Mouse (Mus musculus): ENCODE measurements around the gene Olfr648. TPM values are rescaled to one million over a fixed set of nuclear protein-coding genes. Genes with fewer than 3 reads are reported as not detected.

Olfr648 gene
- total RNA-seq (2014; fragmentation: Nextera tagmentation) (not detected in 2 replicates), total RNA-seq (2017) (0.22 and 0.23 TPM in 2 replicates), polyA plus RNA-seq (2012) (not detected in 2 replicates)

DNA sequence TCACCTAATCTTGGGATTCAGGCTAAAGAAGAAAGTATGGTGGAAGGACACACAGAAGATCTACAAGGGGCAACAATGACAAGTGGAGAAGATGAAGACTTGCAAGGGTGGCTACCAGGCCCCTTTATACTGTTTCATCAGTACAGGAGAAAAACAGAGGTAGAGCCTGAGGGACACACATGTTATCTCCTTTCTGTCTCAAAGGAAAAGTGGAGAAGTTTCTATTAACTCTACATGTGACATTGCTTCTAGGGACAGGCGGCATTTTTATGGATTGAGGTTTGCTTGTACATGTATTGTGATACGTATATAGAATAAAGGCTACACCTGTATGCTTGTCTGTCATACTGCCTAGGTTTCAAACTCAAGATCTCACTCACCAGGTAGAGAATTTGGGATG lies at the start of gene Olfr648:
Gene Olfr648, minus strand, starts transcription at position 101 of the 400 bp plus-strand sequence.
- no peak for ATAC-seq (ENCODE audit: extremely low read depth, insufficient number of reproducible peaks, low FRiP score, poor library complexity, severe bottlenecking)
- TF ChIP-seq TAL1 (conservative IDR thresholded peaks at IDR 0.05; ENCODE audit: low read depth, low read length): no peak
- TF ChIP-seq GATA2 (IDR thresholded peaks at IDR 0.05; ENCODE audit: borderline replicate concordance, low read depth, low read length): no peak
- no peak for TF ChIP-seq POLR2AphosphoS5 (IDR thresholded peaks at IDR 0.05; ENCODE audit: insufficient replicate concordance, low read depth, low read length)
- no peak for TF ChIP-seq CTCF (IDR thresholded peaks at IDR 0.05; ENCODE audit: low read depth, low read length)
- TF ChIP-seq GATA1 (IDR thresholded peaks at IDR 0.05; ENCODE audit: borderline replicate concordance, low read length): no peak
- Histone ChIP-seq H3K36me3 (replicated peaks) (no peaks in the 10 kb centered on the region), H3K4me3 (ENCODE audit: low read depth, low read length) (no peak within 1 kb of the TSS), H3K4me1 (ENCODE audit: insufficient read depth, low read depth, low read length) (no peaks in the 10 kb centered on the region), H3K9me3 (replicated peaks) (no peaks in the 10 kb centered on the region), H3K27me3 (ENCODE audit: insufficient read depth, low read length) (no peaks in the 10 kb centered on the region)
- DNase-seq (ENCODE audit: low spot score): no peak

GRCm38 (mm10) chr7:104231203-104231602 lies 48.0 kb upstream of the Olfr648 start:
- ATAC-seq (ENCODE audit: extremely low read depth, insufficient number of reproducible peaks, low FRiP score, poor library complexity, severe bottlenecking) (peak; percentile 40), DNase-seq (ENCODE audit: low spot score) (no peak)
- Histone ChIP-seq H3K4me3 (ENCODE audit: low read depth, low read length) (no peak overlapping the region), H3K36me3 (replicated peaks) (no peaks in the 10 kb centered on the region), H3K9me3 (replicated peaks) (no peaks in the 10 kb centered on the region), H3K27me3 (ENCODE audit: insufficient read depth, low read length) (peaks cover 18% of the 10 kb centered on the region), H3K4me1 (ENCODE audit: insufficient read depth, low read depth, low read length) (no peaks in the 10 kb centered on the region)
- TF ChIP-seq GATA1 (IDR thresholded peaks at IDR 0.05; ENCODE audit: borderline replicate concordance, low read length) (no peak), CTCF (IDR thresholded peaks at IDR 0.05; ENCODE audit: low read depth, low read length) (peak; percentile 51), GATA2 (IDR thresholded peaks at IDR 0.05; ENCODE audit: borderline replicate concordance, low read depth, low read length) (no peak)

- TF ChIP-seq TAL1 (conservative IDR thresholded peaks at IDR 0.05; ENCODE audit: low read depth, low read length): no peak
- TF ChIP-seq POLR2AphosphoS5 (IDR thresholded peaks at IDR 0.05; ENCODE audit: insufficient replicate concordance, low read depth, low read length): no peak
- no peak for TF ChIP-seq CTCF (IDR thresholded peaks at IDR 0.05; ENCODE audit: low read depth, low read length)
- no peak for TF ChIP-seq GATA2 (IDR thresholded peaks at IDR 0.05; ENCODE audit: borderline replicate concordance, low read depth, low read length)
- no peak for TF ChIP-seq GATA1 (IDR thresholded peaks at IDR 0.05; ENCODE audit: borderline replicate concordance, low read length)
- H3K9me3 ChIP-seq (replicated peaks): no peaks in the 10 kb centered on the region
- ATAC-seq (ENCODE audit: extremely low read depth, insufficient number of reproducible peaks, low FRiP score, poor library complexity, severe bottlenecking) (no peak), DNase-seq (ENCODE audit: low spot score) (no peak)
- H3K27me3 ChIP-seq (ENCODE audit: insufficient read depth, low read length): peaks cover 25% of the 10 kb centered on the region
- H3K4me1 ChIP-seq (ENCODE audit: insufficient read depth, low read depth, low read length): 0 out of 2 replicates have a peak, but pooled peaks cover 2% of the 10 kb centered on the region
- H3K36me3 ChIP-seq (replicated peaks): no peaks in the 10 kb centered on the region
- H3K4me3 ChIP-seq (ENCODE audit: low read depth, low read length): no peak within 1 kb of the TSS
Observed at GRCm38 (mm10) chr7:104218701-104219569, 35.7 kb upstream of the Olfr648 start, which contains the start of gene Trim6. Gene Trim6 (plus strand): TSS chr7:104218793.

DNA sequence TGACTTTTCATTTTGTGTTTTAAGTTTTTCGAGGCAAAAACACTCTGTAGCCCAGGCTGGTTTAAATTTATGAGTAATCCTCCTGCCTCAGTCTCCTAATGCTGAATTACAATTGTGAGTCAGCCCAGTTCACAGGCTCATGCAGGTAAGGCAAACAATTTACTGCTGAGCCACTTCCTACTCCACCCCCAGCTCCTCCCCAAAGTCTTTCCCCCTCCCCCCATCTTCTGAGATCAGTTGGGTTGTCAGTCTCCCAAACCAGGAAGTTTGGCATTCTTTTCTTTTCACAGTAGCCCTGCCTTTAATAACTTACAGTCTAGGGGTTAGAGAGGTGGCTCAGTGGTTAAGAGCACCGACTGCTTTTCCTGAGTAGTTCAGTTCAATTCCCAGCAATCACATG lies 34.7 kb upstream of the Olfr648 start:
- no peak for DNase-seq (ENCODE audit: low spot score)
- no peak overlapping the region for H3K4me3 ChIP-seq (ENCODE audit: low read depth, low read length)
- no peak for TF ChIP-seq POLR2AphosphoS5 (IDR thresholded peaks at IDR 0.05; ENCODE audit: insufficient replicate concordance, low read depth, low read length)
- no peak for TF ChIP-seq GATA1 (IDR thresholded peaks at IDR 0.05; ENCODE audit: borderline replicate concordance, low read length)
- TF ChIP-seq TAL1 (conservative IDR thresholded peaks at IDR 0.05; ENCODE audit: low read depth, low read length): no peak
- no peak for TF ChIP-seq CTCF (IDR thresholded peaks at IDR 0.05; ENCODE audit: low read depth, low read length)
- no peak for TF ChIP-seq GATA2 (IDR thresholded peaks at IDR 0.05; ENCODE audit: borderline replicate concordance, low read depth, low read length)
- H3K27me3 ChIP-seq (ENCODE audit: insufficient read depth, low read length): peaks cover 25% of the 10 kb centered on the region
- ATAC-seq (ENCODE audit: extremely low read depth, insufficient number of reproducible peaks, low FRiP score, poor library complexity, severe bottlenecking): no peak
- H3K9me3 ChIP-seq (replicated peaks): no peaks in the 10 kb centered on the region
- 0 out of 2 replicates have a peak, but pooled peaks cover 2% of the 10 kb centered on the region for H3K4me1 ChIP-seq (ENCODE audit: insufficient read depth, low read depth, low read length)
- H3K36me3 ChIP-seq (replicated peaks): no peaks in the 10 kb centered on the region

DNA sequence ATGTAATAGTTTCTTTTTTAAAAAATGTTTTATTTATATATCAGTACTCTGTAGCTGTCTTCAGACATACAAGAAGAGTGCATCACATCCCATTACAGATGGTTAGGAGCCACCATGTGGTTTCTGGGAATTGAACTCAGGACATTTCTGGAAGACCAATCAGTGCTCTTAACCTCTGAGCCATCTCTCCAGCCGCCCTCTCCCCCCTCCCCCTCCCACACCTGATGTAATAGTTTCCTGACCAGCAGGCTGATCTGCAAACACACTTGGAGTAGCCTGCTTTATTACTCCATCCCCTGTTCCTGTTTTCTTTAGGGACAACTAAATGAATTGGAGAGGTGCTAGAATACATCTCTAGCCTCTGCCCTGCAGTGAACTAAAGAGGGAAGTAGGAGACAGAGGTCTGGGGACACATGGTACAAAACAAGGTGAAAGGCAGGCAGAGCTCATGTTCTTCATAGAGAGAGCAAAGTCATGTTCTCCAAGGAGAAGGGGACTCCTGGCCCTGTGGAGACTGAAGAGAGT lies 32.9 kb upstream of the Olfr648 start:
- DNase-seq (ENCODE audit: low spot score): no peak
- Histone ChIP-seq H3K9me3 (replicated peaks) (no peaks in the 10 kb centered on the region), H3K36me3 (replicated peaks) (no peaks in the 10 kb centered on the region), H3K4me3 (ENCODE audit: low read depth, low read length) (no peak overlapping the region), H3K4me1 (ENCODE audit: insufficient read depth, low read depth, low read length) (0 out of 2 replicates have a peak, but pooled peaks cover 2% of the 10 kb centered on the region), H3K27me3 (ENCODE audit: insufficient read depth, low read length) (peaks cover 23% of the 10 kb centered on the region)
- TF ChIP-seq CTCF (IDR thresholded peaks at IDR 0.05; ENCODE audit: low read depth, low read length) (no peak), TAL1 (conservative IDR thresholded peaks at IDR 0.05; ENCODE audit: low read depth, low read length) (no peak), GATA2 (IDR thresholded peaks at IDR 0.05; ENCODE audit: borderline replicate concordance, low read depth, low read length) (no peak), POLR2AphosphoS5 (IDR thresholded peaks at IDR 0.05; ENCODE audit: insufficient replicate concordance, low read depth, low read length) (no peak), GATA1 (IDR thresholded peaks at IDR 0.05; ENCODE audit: borderline replicate concordance, low read length) (no peak)
- ATAC-seq (ENCODE audit: extremely low read depth, insufficient number of reproducible peaks, low FRiP score, poor library complexity, severe bottlenecking): no peak

DNA sequence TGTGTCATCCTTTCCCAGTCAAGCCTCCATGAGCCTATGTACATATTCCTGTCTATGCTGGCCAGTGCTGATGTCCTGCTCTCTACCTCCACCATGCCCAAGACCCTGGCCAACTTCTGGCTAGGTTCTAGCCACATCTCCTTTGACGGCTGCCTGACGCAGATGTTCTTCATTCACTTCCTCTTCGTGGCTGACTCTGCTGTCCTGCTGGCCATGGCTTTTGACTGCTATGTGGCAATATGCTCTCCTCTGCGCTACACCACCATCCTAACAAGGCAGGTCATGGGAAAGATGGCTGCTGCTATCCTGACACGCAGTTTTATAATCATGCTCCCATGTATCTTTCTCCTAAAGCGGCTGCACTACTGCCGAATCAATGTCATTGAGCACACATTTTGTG lies 23.0 kb upstream of the Olfr648 start:
- ATAC-seq (ENCODE audit: extremely low read depth, insufficient number of reproducible peaks, low FRiP score, poor library complexity, severe bottlenecking): no peak
- no peak for TF ChIP-seq CTCF (IDR thresholded peaks at IDR 0.05; ENCODE audit: low read depth, low read length)
- TF ChIP-seq POLR2AphosphoS5 (IDR thresholded peaks at IDR 0.05; ENCODE audit: insufficient replicate concordance, low read depth, low read length): no peak
- TF ChIP-seq GATA2 (IDR thresholded peaks at IDR 0.05; ENCODE audit: borderline replicate concordance, low read depth, low read length): no peak
- TF ChIP-seq GATA1 (IDR thresholded peaks at IDR 0.05; ENCODE audit: borderline replicate concordance, low read length): no peak
- TF ChIP-seq TAL1 (conservative IDR thresholded peaks at IDR 0.05; ENCODE audit: low read depth, low read length): no peak
- Histone ChIP-seq H3K9me3 (replicated peaks) (no peaks in the 10 kb centered on the region), H3K36me3 (replicated peaks) (no peaks in the 10 kb centered on the region), H3K4me3 (ENCODE audit: low read depth, low read length) (no peak overlapping the region), H3K27me3 (ENCODE audit: insufficient read depth, low read length) (peaks cover 18% of the 10 kb centered on the region), H3K4me1 (ENCODE audit: insufficient read depth, low read depth, low read length) (no peaks in the 10 kb centered on the region)
- DNase-seq (ENCODE audit: low spot score): no peak

Data from G1E (cell line).